Mouse (Mus musculus): ENCODE data around the gene Cd93.

The Cd93 gene

GRCm38 (mm10) chr2:148442172-148442571 is 1.2 kb downstream of the Cd93 start:
- DNase-seq (ENCODE audit: low read depth, low spot score): no peak

- no peak for DNase-seq (ENCODE audit: low read depth, low spot score)
Measured at GRCm38 (mm10) chr2:148441421-148441820, 1.9 kb downstream of the Cd93 start.

GRCm38 (mm10) chr2:148439691-148440276 is 3.6 kb downstream of the Cd93 start:
- no peak for DNase-seq (ENCODE audit: low read depth, low spot score)

GRCm38 (mm10) chr2:148436285-148436684 is 7.1 kb downstream of the Cd93 start:
- no peak for DNase-seq (ENCODE audit: low read depth, low spot score)

GRCm38 (mm10) chr2:148432346-148432745 is 11.0 kb downstream of the Cd93 start:
- DNase-seq (ENCODE audit: low read depth, low spot score): no peak

GRCm38 (mm10) chr2:148430941-148431340 is 12.4 kb downstream of the Cd93 start:
- DNase-seq (ENCODE audit: low read depth, low spot score): no peak

- no peak for DNase-seq (ENCODE audit: low read depth, low spot score)
Measured at GRCm38 (mm10) chr2:148429001-148429505, 14.3 kb downstream of the Cd93 start.

GRCm38 (mm10) chr2:148428523-148428922 is 14.8 kb downstream of the Cd93 start:
- DNase-seq (ENCODE audit: low read depth, low spot score): no peak

GRCm38 (mm10) chr2:148427553-148427952 is 15.8 kb downstream of the Cd93 start:
- DNase-seq (ENCODE audit: low read depth, low spot score): no peak

- no peak for DNase-seq (ENCODE audit: low read depth, low spot score)
Measured at GRCm38 (mm10) chr2:148425709-148426382, 17.5 kb downstream of the Cd93 start.

- DNase-seq (ENCODE audit: low read depth, low spot score): no peak
Measured at GRCm38 (mm10) chr2:148421706-148422105, 21.7 kb downstream of the Cd93 start.

- no peak for DNase-seq (ENCODE audit: low read depth, low spot score)
Measured at GRCm38 (mm10) chr2:148421112-148421511, 22.3 kb downstream of the Cd93 start.

GRCm38 (mm10) chr2:148419776-148420175 is 23.6 kb downstream of the Cd93 start:
- no peak for DNase-seq (ENCODE audit: low read depth, low spot score)

- no peak for DNase-seq (ENCODE audit: low read depth, low spot score)
Measured at GRCm38 (mm10) chr2:148419151-148419550, 24.2 kb downstream of the Cd93 start.

- no peak for DNase-seq (ENCODE audit: low read depth, low spot score)
Measured at GRCm38 (mm10) chr2:148409821-148410220, 33.5 kb downstream of the Cd93 start.

- no peak for DNase-seq (ENCODE audit: low read depth, low spot score)
Measured at GRCm38 (mm10) chr2:148409141-148409540, 34.2 kb downstream of the Cd93 start.

- no peak for DNase-seq (ENCODE audit: low read depth, low spot score)
Measured at GRCm38 (mm10) chr2:148408761-148409120, 34.6 kb downstream of the Cd93 start.

- no peak for DNase-seq (ENCODE audit: low read depth, low spot score)
Measured at GRCm38 (mm10) chr2:148407870-148408760, 35.2 kb downstream of the Cd93 start, which contains the start of gene Thbd. Thbd (minus strand) TSS chr2:148408188.

GRCm38 (mm10) chr2:148406971-148407869 is 36.1 kb downstream of the Cd93 start:
- DNase-seq (ENCODE audit: low read depth, low spot score): no peak

- no peak for DNase-seq (ENCODE audit: low read depth, low spot score)
Measured at GRCm38 (mm10) chr2:148406160-148406970, 37.0 kb downstream of the Cd93 start.
